Mouse (Mus musculus) midbrain, embryonic 15.5 days (tissue): ENCODE measurements around the gene Gm9376. TPM values are rescaled to one million over a fixed set of nuclear protein-coding genes. Genes with fewer than 3 reads are reported as not detected.

Experiments
- ATAC-seq: fragments of 200-750 bp; cut with Nextera tagmentation; replicated peaks from 2 replicates; pipeline ENCODE4 v1.8.0; 2017; ENCODE audit warnings: moderate TSS enrichment
- H3K27ac ChIP-seq: fragments of 300-500 bp; sonication (generic); 2 replicates; pipeline ENCODE4 v1.5.1; 2015; ENCODE audit warnings: mild to moderate bottlenecking, inconsistent platforms
- H3K27me3 ChIP-seq: fragments of 300-500 bp; sonication (generic); replicated peaks from 2 replicates; pipeline ENCODE4 v1.6.1; 2015; ENCODE audit warnings: inconsistent platforms
- H3K36me3 ChIP-seq: fragments of 300-500 bp; sonication (generic); replicated peaks from 2 replicates; pipeline ENCODE4 v1.6.1; 2015; ENCODE audit warnings: inconsistent platforms
- H3K4me1 ChIP-seq: fragments of 300-500 bp; sonication (generic); 2 replicates; pipeline ENCODE4 v1.6.1; 2015; ENCODE audit warnings: inconsistent platforms
- H3K4me2 ChIP-seq: fragments of 300-500 bp; sonication (generic); 2 replicates; pipeline ENCODE4 v1.6.1; 2015; ENCODE audit warnings: inconsistent platforms, mild to moderate bottlenecking, moderate library complexity
- H3K4me3 ChIP-seq: fragments of 300-500 bp; sonication (generic); 2 replicates; pipeline ENCODE4 v1.5.1; 2015; ENCODE audit warnings: mild to moderate bottlenecking, inconsistent platforms
- H3K9ac ChIP-seq: fragments of 300-500 bp; sonication (generic); 2 replicates; pipeline ENCODE4 v1.6.1; 2015; ENCODE audit warnings: mild to moderate bottlenecking, inconsistent platforms
- H3K9me3 ChIP-seq: fragments of 300-500 bp; sonication (generic); 2 replicates; pipeline ENCODE4 v1.6.1; 2016; ENCODE audit warnings: inconsistent platforms
- WGBS: fragments of 180-500 bp; shearing (Covaris S2); methylation state at CpG from one replicate; pipeline ENCODE4 v1.1.7; 2015; ENCODE audit warnings: mixed read lengths; 5-methylcytosine and 5-hydroxymethylcytosine counted together
- polyA plus RNA-seq: library from polyadenylated mRNA; unstranded; fragments of >200 nt; fragmentation: Nextera tagmentation; extraction: Ambion mirVana; gene quantifications from 2 replicates; pipeline ENCODE4 v1.2.1, GENCODE M21; 2015

The Gm9376 gene
- polyA plus RNA-seq, 1 experiment from 2014 or later = not detected

- peak within 1 kb of the TSS; percentile 49 for H3K4me3 ChIP-seq
- ATAC-seq = peak; percentile 88
- peak within 1 kb of the TSS; percentile 85 for H3K27ac ChIP-seq
- peak within 1 kb of the TSS; percentile 45 for H3K9ac ChIP-seq
- H3K4me2 ChIP-seq = peak within 1 kb of the TSS; percentile 74
- under 1% methylated on average over 34 of the region's 34 CpGs for WGBS
- H3K4me1 ChIP-seq = peaks cover 35% of the 10 kb centered on the region
- H3K27me3 ChIP-seq = peaks cover 23% of the 10 kb centered on the region
- H3K9me3 ChIP-seq = no peaks in the 10 kb centered on the region
- no peaks in the 10 kb centered on the region for H3K36me3 ChIP-seq
Measured at GRCm38 (mm10) chr14:118236886-118237289, 29.9 kb upstream of the Gm9376 start, which contains the start of gene Sox21. Gene Sox21 (minus strand): TSS chr14:118237030.

GRCm38 (mm10) chr14:118237786-118238185 is 29.0 kb upstream of the Gm9376 start:
- Histone ChIP-seq H3K4me1 (peaks cover 35% of the 10 kb centered on the region), H3K9ac (no peak overlapping the region), H3K9me3 (no peaks in the 10 kb centered on the region), H3K4me3 (peak overlapping the region; percentile 49), H3K36me3 (no peaks in the 10 kb centered on the region), H3K4me2 (peak overlapping the region; percentile 74), H3K27ac (no peak overlapping the region), H3K27me3 (peaks cover 19% of the 10 kb centered on the region)
- ATAC-seq = no peak
- WGBS = 8% methylated on average over 6 of the region's 6 CpGs

DNA sequence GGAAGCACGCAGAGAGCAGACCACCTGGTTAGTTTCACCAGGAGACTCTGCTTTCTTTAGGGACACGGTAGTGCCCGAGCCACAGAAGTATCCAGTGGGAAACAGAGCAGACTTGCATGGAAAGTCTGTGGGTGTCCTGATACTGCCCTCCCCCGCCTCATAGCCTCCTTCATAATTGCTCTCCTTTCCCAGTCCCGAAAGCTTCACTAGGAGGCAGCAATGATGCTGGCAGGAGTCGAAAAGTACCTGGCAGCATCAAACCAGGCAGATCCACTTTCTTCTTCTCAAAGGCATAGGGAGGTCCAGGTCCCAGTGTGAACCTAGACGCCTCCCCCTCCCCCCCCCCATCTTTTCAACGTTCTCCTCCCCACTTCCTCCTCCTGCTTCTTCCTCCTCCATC is 27.4 kb upstream of the Gm9376 start:
- Histone ChIP-seq H3K9ac (no peak overlapping the region), H3K4me2 (peak overlapping the region; percentile 9; the same call in 1 of the 2 replicates), H3K4me1 (peaks cover 33% of the 10 kb centered on the region), H3K9me3 (peaks cover 6% of the 10 kb centered on the region; the same call in 1 of the 2 replicates), H3K36me3 (no peaks in the 10 kb centered on the region), H3K27me3 (peaks cover 19% of the 10 kb centered on the region), H3K27ac (no peak overlapping the region), H3K4me3 (no peak overlapping the region)
- 14% methylated on average over 8 of the region's 8 CpGs for WGBS
- no peak for ATAC-seq

GRCm38 (mm10) chr14:118241416-118241815 is 25.3 kb upstream of the Gm9376 start:
- WGBS = 95% methylated on average over 2 of the region's 2 CpGs
- H3K27ac ChIP-seq = no peak overlapping the region
- no peak for ATAC-seq

GRCm38 (mm10) chr14:118253381-118253780 is 13.4 kb upstream of the Gm9376 start:
- 93% methylated on average over 6 of the region's 6 CpGs for WGBS
- Histone ChIP-seq H3K4me2 (no peak overlapping the region), H3K4me3 (no peak overlapping the region), H3K27ac (no peak overlapping the region), H3K9me3 (no peaks in the 10 kb centered on the region), H3K36me3 (no peaks in the 10 kb centered on the region), H3K27me3 (no peaks in the 10 kb centered on the region), H3K4me1 (no peaks in the 10 kb centered on the region), H3K9ac (no peak overlapping the region)
- ATAC-seq = no peak

More at GRCm38 (mm10) chr14:118241416-118241815, 25.3 kb upstream of the Gm9376 start:
- Histone ChIP-seq H3K4me1 (peaks cover 12% of the 10 kb centered on the region), H3K4me3 (no peak overlapping the region), H3K9me3 (peaks cover 6% of the 10 kb centered on the region; the same call in 1 of the 2 replicates), H3K27me3 (peaks cover 14% of the 10 kb centered on the region), H3K4me2 (no peak overlapping the region), H3K9ac (no peak overlapping the region), H3K36me3 (no peaks in the 10 kb centered on the region)

GRCm38 (mm10) chr14:118268849-118269248 is 2.1 kb downstream of the Gm9376 start:
- no peak overlapping the region for H3K27ac ChIP-seq
- no peak overlapping the region for H3K4me3 ChIP-seq
- no peaks in the 10 kb centered on the region for H3K9me3 ChIP-seq
- WGBS = 89% methylated on average over 4 of the region's 4 CpGs
- ATAC-seq = no peak
- H3K4me2 ChIP-seq = no peak overlapping the region
- H3K4me1 ChIP-seq = no peaks in the 10 kb centered on the region
- no peaks in the 10 kb centered on the region for H3K27me3 ChIP-seq
- H3K36me3 ChIP-seq = no peaks in the 10 kb centered on the region
- H3K9ac ChIP-seq = no peak overlapping the region

DNA sequence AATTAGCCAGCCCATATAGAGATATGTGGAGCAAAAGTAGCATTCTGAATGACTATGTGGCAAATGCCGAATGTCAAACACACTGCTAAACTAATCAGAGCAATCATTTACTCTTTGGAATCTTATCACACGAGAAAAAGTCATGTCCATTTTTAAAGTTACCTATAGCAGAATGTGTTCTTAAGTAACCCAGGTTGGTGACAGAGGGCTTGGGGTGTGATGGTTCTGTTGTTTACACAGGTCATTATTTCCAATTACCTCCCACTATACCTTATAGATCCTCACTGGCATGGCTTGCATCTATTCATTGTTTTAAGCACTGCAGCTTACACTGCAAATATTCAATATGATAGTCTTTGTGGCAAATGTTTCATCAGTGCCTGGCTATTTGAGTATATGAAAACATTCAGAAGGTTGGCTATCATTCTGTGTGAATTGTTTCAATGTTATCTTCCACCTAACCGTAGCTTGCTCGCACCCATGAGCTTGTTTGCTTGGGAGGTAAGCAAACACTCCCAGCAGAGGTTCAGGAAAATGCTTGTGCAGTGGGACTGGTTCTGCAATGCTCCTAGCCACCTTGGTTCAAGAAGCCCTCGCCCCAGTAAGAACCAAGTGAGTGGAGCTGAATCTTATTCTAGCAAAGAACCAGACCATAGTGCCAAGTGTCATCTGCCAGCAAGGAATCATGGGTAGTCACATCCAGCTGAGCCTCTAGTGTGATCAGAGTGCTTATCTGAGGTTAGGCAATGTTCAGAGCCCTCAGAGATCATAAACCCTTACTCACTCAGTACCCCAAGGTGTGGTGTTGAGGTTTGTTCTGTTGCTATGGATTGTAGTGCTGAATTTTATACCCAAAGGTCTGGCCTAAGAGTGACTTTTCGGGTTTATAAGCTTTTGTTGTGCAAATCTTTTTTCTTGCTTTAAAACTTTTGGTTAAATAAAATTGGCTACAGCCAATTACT is 6.1 kb downstream of the Gm9376 start:
- Histone ChIP-seq H3K27me3 (no peaks in the 10 kb centered on the region), H3K4me1 (no peaks in the 10 kb centered on the region), H3K4me2 (no peak overlapping the region), H3K9me3 (no peaks in the 10 kb centered on the region), H3K4me3 (no peak overlapping the region), H3K9ac (no peak overlapping the region), H3K27ac (no peak overlapping the region), H3K36me3 (no peaks in the 10 kb centered on the region)
- 84% methylated on average over 6 of the region's 6 CpGs for WGBS
- no peak for ATAC-seq

GRCm38 (mm10) chr14:118277704-118278498 is 11.1 kb downstream of the Gm9376 start:
- no peaks in the 10 kb centered on the region for H3K9me3 ChIP-seq
- 87% methylated on average over 7 of the region's 7 CpGs for WGBS
- no peak overlapping the region for H3K4me3 ChIP-seq
- no peak for ATAC-seq
- no peak overlapping the region for H3K27ac ChIP-seq
- H3K36me3 ChIP-seq = no peaks in the 10 kb centered on the region
- no peaks in the 10 kb centered on the region for H3K27me3 ChIP-seq
- H3K9ac ChIP-seq = no peak overlapping the region
- no peaks in the 10 kb centered on the region for H3K4me1 ChIP-seq
- no peak overlapping the region for H3K4me2 ChIP-seq

- WGBS = 93% methylated on average over 3 of the region's 3 CpGs
- H3K9ac ChIP-seq = no peak overlapping the region
- H3K4me3 ChIP-seq = no peak overlapping the region
- no peaks in the 10 kb centered on the region for H3K9me3 ChIP-seq
- ATAC-seq = no peak
- H3K36me3 ChIP-seq = no peaks in the 10 kb centered on the region
- no peak overlapping the region for H3K27ac ChIP-seq
- H3K27me3 ChIP-seq = no peaks in the 10 kb centered on the region
- no peak overlapping the region for H3K4me2 ChIP-seq
- no peaks in the 10 kb centered on the region for H3K4me1 ChIP-seq
Measured at GRCm38 (mm10) chr14:118282272-118282671, 15.5 kb downstream of the Gm9376 start.

GRCm38 (mm10) chr14:118282917-118283316 is 16.2 kb downstream of the Gm9376 start:
- Histone ChIP-seq H3K4me1 (no peaks in the 10 kb centered on the region), H3K27me3 (no peaks in the 10 kb centered on the region), H3K9me3 (no peaks in the 10 kb centered on the region), H3K36me3 (no peaks in the 10 kb centered on the region), H3K9ac (no peak overlapping the region), H3K4me2 (no peak overlapping the region), H3K27ac (no peak overlapping the region), H3K4me3 (no peak overlapping the region)
- ATAC-seq = no peak
- WGBS = 83% methylated on average over 14 of the region's 14 CpGs

- H3K9ac ChIP-seq = no peak overlapping the region
- no peak for ATAC-seq
- H3K36me3 ChIP-seq = no peaks in the 10 kb centered on the region
- H3K27ac ChIP-seq = no peak overlapping the region
- 92% methylated on average over 2 of the region's 2 CpGs for WGBS
- no peak overlapping the region for H3K4me2 ChIP-seq
- H3K4me1 ChIP-seq = no peaks in the 10 kb centered on the region
- no peak overlapping the region for H3K4me3 ChIP-seq
- H3K9me3 ChIP-seq = no peaks in the 10 kb centered on the region
- no peaks in the 10 kb centered on the region for H3K27me3 ChIP-seq
Measured at GRCm38 (mm10) chr14:118286096-118286495, 19.3 kb downstream of the Gm9376 start.

- Histone ChIP-seq H3K27ac (no peak overlapping the region), H3K9me3 (no peaks in the 10 kb centered on the region), H3K4me3 (no peak overlapping the region), H3K27me3 (no peaks in the 10 kb centered on the region), H3K36me3 (no peaks in the 10 kb centered on the region), H3K4me2 (no peak overlapping the region), H3K4me1 (no peaks in the 10 kb centered on the region), H3K9ac (no peak overlapping the region)
- 87% methylated on average over 8 of the region's 8 CpGs for WGBS
- ATAC-seq = no peak
Measured at GRCm38 (mm10) chr14:118289133-118289532, 22.4 kb downstream of the Gm9376 start.
